Mouse (Mus musculus): ENCODE results near the gene Tyro3.
A peak's percentile ranks its signal among the peaks of the same experiment; 100 is the strongest.

The Tyro3 gene

DNA sequence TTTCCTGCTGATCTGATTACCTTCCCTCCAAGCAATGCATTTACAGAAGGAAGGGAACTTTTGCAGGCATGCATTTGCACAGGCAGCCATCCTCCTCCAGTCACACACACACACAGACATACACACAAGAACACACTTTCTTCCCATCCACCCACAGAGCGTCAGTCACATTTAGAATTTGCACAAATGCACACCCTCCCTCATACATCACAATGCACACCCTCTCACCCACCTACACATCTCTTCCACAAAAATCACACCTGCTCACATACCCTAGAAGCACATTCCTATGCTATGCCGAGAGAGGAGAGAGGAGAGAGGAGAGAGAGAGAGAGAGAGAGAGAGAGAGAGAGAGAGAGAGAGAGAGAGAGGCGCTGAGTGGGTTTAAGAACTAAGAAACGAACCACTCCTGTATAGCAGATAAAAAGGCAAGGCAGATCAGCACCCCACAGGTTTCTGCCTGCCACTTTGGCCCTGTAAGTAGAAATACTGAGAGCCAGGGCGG, at the start of gene Tyro3:
Gene Tyro3, plus strand, starts transcription at position 455 of the 505 bp plus-strand sequence.
- no peak for DNase-seq

DNA sequence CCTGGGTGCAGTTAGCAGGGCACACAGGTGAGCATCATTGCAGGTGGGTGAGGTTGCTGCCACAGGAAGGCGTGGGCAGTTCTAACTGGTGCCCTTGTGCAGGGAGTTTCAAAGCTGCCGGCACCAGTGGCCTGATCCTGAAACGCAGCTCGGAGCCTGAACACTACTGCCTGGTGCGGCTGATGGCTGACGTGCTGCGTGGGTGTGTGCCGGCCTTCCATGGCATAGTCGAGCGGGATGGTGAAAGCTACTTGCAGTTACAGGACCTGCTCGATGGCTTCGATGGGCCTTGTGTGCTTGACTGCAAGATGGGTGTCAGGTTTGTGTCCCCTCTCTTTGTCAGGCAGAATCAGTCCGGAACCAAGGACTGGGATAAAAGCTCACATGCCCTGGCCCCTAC, 48.3 kb upstream of the Tyro3 start:
- DNase-seq = no peak

DNA sequence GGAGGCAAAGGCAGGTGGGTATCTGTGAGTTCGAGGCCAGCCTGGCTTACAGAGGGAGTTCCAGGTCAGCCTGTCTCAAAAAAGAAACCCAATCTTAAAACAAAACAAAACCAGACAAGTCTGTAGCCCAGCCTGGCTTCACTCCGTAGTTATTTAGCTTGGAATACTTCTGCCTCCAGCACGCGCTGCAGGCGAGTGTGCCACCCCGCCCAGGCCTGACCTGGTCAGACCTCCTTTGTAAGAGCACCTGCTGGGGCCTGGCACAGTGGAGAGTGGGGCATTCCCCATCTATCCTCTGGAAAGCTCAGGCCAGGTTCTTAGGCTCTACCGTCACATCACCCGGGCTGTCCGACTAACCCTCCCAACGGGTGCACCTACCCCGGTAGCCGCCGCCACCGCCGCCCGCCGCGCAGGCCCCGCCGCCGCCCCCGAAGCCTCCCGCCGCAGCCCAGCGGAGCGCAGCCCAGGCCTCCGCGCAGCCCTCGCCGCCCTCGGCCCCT, 39.9 kb upstream of the Tyro3 start:
- DNase-seq = no peak

DNA sequence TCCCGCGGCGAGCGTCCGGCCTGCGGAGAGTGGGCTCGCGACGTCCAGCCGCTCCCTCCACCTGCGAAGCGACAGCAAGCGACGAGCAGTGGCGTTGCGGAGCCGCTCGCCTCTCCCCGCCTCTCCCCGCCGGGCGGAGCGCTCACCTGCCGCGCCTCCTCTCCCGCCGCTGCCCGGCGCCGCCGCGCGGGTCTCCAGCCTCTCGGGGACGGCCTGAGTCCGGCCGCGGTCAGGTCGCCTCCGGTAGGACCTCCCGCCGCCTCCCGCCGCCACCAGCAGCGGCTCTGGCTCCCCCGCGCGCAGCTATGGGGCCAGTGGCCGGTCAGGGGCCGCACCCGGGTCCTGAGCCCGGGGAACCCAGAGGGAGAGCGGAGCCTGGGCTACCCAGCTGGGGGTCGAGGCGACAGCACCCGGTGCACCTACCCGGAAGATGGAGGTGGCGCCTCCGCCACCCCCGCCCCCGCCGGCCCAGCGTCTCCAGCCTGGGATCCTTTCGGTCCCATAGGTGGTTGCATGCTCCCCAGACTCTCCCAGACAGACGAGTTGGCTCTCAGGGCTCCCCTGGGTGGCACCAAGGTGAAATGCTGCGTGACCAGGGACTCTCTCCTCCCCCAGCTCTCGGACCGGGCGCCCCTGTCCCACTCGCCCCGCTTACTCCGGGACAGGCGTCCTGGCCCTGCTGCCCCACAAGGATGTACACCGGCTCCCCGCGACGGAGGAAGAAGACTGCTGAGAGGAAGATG, 39.3 kb upstream of the Tyro3 start:
- peak in 1 of 2 experiments; percentile 23 for DNase-seq

DNA sequence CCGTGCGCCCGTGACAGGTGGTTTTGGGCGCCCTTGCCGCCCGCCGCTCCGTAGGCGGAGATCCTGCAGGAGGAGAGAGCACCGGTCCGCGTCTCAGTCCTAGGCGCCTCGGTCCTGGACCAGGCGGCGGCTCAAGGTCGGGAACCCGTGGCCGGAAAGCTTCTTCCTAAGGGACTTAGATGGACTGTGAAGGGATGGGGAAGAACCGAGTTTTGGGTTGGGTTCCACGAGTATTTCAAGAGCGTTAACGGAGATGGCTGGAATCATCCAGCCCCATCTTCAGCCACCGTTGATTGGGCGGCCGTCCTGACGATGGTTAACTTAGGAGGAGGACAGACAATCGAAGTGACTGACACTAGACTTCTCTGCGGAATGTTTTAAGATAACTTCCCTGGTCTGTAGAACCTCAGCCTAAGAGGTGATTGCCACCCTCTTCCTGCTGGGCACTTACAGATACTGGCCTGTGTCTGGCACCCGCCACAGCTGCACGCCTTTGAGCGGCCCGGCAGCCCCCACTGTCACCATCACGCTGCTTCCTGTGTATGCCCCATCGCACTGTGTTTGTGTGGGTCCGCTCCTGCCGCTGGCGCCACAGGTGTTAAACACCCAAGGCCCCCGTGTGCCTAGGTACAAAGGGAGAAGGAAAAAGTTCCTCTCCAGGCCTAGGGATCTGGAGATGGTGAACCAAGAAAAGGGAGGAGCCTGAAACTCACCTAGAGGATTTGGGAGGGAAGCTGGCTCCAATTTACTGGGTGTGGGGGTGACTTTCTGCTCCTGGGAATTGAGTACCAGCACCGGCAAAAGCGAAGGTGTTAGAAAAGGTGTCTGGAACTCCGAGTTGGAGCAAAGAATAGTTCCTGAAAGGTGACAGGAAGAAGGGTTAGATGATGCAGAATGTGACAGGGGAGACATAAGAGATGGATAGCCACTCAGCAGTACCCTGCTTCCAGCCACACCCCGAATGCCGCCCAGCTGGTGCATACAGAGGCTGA, 38.4 kb upstream of the Tyro3 start:
- no peak for DNase-seq

DNA sequence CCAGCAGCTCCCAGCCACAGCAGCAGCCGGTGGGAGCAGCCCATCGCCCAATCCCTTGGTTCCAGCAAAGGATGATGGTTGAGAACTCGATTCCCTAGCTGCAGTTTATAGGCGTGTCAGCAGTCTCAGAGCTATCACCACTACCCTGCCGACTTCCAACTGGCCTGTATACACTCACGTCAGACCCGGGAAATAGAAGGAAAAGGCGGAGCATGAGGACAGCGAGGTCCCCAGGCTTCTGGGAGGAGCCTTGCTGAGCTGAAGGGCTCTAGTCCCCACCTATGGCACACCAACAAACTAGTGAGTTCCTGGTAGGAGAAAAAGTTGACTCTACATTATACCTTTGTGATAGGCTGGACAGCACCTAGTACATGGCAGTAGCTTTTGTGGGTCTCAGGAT, 37.3 kb upstream of the Tyro3 start, which contains the start of gene Ltk:
Gene Ltk, minus strand, starts transcription at position 181 of the 400 bp plus-strand sequence.
- DNase-seq = no peak

DNA sequence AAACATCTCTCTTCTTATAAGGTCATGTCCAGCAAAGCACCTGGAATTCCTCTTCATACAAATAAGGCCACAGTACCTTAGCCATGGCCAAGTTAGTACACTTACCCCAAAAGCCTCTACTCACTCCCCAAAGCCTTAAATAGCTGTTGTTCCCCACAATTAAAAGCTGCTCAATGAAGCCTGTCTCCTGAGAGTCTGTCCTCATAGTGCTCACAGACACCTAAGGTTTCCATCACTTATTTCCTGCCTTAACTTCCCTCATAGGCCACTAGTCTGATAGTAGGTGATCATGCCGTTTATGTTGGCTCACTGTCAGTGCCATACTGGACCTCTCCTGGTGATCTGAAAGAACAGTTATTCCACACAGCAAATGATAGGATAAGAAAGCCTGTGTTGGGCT, 35.3 kb upstream of the Tyro3 start:
- no peak for DNase-seq

DNA sequence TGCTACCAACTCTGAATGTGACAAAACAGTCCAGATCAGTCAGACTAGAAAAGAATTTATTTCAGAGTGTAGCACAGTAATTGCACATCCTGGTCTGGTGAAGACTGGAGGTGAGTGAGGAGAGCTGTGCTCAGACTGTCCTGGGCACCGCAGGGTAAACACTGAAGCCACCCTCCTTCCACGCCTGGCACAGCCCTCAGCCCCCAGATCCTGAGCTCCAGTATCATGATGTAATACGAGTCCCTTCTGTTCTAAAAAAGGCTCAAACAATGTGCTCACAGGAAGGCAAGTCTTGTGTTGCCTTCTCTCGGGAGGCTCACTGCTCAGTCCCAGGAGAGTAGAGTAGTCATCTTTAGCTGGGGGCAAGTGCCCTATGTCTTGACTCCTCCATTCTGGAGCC, 33.6 kb upstream of the Tyro3 start:
- DNase-seq = no peak

DNA sequence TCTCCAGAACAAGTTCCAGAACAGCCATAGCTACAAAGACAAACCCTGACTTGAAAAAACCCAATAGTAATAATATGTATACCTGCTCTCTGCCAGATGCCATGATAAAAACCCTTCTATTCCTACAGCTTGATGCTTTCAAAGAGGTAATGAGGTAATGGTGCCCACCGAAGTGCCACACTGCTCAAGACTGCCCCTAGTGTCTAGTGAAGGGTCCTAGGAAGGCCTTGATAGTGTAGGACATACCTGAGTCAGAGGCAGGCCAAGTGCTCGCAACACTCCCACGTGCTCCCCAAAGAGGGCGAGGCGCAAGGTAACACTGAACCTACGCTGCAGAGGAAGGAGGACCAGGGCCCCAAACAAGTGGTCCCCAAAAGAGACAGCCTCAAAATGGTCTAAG, 30.3 kb upstream of the Tyro3 start:
- DNase-seq = no peak

DNA sequence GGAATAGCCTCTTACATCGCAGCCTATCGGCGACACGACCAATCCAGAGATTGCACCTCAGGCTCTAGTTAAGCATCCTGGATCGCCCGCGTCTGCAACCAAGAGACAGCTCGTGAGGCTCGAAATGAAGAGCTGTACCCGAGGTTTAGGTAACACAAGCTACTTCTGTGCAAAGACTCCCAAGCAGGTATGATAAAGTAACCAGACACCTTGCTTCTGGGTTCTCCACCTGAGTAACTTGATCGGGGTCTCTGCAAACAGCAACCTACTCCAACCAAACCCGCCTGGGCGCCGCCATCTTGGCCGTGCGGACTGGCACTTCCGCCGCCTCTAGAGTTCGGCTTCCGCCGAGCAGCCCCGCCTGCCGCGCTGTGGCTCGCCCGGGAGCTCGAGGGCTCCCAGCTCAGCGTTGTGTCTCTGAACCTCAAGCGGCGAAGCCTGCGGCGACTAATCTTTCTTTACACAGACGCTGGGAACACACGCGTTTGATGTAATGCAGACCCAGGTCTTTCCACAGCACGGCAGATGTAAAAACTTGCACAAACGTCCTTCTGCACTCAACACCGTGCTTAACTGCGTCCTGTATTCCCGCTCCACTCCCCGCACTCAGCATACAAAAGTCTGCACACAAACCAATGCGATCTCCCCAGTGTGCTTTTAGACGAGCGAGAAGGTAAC, 10.2 kb upstream of the Tyro3 start, which contains the start of gene Rpap1:
Gene Rpap1, minus strand, starts transcription at position 332 of the 678 bp plus-strand sequence.
- DNase-seq = peak; percentile 59 to 79

DNA sequence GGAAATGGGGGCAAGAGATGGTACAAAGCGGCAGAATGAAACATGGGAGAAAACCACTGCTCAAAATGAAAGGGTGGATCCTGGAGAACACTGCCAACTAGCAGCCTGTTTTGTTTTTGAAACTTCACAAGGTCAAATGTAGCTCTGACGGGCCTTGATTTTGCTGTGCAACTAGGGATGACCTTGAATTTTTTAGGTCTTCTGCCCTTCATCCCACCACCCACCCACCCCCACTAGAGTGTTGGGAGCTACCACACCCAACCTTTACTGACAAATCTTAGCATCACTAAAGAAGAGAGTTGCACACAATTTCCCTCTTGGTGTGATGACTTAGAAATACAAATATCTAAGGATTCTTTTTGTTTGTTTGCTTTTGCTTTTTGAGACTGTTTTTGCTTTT, 7.5 kb upstream of the Tyro3 start:
- no peak for DNase-seq

DNA sequence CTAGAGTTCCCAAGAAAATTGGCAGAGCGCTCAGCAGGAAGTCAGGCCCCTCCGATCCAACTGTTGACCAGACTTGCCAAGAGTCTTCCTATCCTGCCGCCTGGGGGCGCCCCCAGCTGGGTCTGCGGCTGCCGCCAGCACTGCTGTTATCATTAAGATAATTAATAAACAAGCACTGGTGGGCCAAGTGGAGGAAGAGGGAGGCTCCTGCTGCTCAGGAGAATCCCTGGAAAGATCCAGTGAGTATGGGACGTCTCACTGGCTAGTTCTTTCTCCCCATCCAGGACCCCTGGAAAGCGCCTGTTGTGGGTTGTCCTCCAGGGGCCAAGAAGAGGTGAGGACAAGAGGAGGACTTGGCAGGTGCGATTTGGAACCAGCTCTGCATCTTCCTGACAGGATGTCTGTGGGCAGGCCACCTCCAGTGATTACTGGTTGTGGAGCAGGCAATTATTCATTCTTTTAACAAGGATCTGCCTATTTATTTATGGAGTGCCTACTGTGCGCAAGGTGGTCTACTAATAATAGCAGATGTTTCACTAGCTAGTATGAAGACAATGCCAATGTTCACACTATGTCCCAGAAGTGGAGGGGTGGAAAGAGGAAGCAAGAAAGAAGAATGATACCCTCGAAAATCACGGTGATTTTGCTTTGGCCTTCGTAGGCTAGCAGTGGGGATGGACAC, 854 bp downstream of the Tyro3 start:
- DNase-seq = peak; percentile 24 to 41

DNA sequence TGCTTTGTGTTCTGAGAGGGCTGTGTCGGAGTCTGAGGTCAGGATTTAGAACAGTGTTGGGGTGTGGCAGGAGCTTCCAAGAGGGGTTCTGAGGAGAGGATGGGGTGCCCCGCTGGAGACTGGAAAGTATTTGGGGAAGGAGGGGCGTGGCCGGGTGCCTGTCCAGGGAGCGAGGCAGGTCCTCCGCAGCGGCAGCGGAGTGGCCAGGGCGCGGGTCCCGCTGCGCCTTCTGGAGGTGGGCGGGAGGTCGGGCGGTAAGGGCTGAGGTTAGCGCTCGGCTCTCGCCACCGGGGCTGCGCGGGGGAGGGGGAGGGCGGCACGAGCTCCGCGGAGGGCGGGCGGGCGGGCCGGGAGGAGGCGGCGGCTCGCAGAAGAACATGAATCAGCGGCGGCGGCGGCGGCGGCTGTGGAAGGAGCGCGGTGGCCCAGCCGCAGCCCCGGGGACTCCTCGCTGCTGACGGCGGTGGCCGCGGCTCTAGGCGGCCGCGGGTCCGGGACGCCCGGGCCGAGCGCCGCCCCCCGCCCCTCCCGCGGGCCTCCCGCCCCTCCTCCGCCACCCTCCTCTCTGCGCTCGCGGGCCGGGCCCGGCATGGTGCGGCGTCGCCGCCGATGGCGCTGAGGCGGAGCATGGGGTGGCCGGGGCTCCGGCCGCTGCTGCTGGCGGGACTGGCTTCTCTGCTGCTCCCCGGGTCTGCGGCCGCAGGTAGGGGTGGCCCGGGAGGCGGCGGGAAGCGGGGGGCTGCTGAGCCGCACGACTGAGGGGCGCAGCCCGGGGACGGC, 1.8 kb downstream of the Tyro3 start:
- peak; percentile 11 to 20 for DNase-seq

DNA sequence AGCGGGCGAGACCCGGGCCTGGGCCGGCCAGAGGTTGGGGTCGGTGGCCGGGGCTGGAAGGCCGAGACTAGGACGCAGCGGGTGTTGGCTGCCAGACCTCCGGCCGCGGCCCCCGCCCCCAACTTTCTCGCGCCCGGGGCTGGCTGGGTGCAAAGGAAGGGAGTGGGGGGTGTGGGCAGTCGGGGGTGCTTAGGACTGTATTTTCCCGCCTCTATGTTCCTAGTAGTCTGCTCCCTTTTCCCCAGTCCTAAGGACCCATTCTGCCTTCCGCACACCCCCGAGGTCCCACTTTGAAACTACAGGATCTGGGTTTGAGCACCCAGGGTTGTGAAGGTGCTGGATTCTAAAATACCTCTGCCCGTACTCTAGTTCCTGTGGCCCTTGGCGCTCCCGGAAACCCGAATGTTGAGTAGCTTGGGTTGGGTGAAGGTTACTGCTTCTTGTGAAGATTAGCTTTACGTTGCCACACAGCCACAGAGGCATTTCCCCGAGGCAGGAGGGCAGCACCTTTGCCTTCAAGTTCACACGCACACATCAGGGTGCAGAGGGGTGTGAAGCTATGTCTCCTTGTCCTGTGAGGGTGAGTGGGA, 2.5 kb downstream of the Tyro3 start:
- no peak for DNase-seq

DNA sequence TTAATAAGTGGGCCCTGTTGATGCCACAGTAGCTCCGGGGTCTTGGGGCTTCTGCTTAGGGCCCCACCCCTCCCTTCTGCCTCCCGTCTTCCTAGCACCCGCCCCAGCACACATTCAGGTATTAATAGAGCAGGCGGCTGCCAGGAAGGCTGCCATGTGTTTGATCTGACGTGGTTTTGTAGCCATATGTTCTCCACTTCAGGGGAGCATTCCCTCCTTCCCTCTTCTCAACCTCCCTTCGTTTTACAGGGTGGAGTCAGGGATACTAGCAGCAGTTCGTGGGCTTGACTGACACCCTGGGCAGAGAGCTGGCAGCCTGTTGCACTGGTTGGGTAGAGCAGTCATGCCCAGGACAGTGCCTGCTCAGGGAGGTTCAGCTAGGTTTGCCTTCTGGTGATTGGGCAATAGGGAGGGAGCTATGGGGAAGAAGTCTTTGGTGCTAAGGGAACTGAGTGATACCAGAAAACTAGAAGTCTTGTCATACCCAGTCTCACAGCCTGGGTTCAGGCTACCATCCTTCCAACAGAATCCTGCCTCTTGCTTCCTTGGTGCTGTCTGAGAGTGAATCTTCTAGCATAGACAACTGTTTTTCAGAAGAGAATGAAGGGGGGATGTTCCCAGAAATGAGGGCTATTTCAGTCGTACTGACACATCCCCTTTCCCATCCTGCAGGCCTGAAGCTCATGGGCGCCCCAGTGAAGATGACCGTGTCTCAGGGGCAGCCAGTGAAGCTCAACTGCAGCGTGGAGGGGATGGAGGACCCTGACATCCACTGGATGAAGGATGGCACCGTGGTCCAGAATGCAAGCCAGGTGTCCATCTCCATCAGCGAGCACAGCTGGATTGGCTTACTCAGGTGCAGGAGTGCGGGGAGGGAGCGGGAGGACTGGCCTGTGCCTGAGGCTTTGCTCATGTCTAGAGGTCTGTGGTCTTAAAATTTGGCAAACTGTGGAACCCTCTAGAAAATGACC, 3.6 kb downstream of the Tyro3 start:
- DNase-seq = no peak

DNA sequence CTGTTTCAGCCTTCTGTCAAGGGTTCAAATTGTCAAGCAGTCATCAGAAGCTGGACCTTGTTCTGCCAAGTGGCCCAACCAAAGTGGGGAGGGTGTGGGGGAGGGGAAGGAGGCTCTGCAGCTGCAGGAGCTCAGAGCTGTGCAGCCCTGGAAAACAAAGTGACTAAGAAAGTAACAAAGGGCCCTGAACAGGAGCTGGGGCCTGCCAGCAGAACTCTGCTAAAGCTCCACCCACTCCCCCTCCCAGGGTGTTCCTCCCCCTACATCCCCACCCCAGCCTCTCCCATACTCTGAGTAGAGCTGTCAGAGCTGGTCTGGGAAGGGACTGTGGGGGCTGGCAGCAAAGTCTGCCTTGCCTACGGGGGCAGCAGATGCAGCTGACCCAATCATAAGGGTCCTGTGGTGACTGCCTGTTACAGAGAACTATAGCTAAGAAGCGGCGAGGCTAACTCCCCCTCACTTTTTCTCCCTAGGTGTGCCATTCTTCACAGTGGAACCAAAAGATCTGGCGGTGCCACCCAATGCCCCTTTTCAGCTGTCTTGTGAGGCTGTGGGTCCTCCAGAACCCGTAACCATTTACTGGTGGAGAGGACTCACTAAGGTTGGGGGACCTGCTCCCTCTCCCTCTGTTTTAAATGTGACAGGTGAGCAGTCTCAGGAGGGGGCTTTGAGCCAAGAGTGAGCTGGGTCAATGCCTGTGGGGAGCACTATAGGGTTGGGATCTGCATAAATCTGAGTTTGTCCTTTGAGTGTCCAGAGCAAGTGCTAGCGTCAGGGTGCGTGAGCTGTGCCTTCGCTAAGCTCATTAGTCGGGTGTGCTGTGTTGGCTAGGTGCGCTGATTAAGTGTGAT, 5.5 kb downstream of the Tyro3 start:
- no peak for DNase-seq

DNA sequence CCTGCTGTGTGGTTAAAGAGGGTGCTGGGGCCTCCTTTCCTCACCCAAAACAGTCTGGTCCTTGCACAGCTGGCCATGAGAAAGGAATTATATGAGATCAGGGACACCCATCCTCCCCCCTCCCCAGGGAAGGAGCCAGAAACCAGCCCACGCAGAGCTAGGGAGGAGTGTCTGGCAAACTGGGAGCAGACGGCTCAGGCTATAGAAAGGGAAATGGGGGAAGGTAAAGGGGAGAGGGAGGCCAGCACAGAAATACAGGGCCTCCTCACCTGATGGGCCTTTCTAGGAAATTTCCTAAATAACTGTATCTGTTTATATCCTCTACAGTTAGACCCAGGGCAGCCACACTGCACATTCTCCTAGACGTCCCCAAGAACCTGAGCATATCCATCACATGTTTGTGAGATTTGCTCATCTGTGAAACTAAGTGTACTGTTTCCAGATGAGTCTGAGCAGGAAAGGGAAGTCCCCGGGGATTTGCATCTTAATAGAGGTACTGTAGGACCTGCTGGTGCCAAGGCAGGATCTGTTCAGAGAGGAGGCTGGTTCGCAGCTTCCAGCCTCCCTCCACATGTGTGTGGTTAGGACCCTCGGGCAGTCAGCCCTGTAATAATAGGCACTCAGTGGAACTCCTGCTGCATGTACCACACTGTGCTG, 6.2 kb downstream of the Tyro3 start:
- DNase-seq = no peak

DNA sequence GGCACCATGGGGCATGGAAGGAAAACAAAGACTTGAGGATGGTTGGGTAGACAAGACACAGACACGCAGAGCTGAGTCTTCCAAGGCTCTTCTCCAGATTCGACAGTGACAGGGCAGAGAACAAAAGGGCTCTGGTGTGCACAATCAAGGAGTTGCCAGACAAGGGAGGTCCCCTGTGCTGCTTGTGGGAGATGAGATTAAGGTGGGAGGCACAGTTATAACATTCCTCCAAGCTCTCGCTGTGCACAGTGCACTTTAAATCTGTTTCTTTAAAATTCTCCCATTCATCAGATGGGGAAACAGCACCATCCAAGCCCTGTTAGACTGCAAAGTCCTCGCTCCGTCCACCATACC, 6.7 kb downstream of the Tyro3 start:
- DNase-seq = no peak
